Mouse (Mus musculus) megakaryocyte-erythroid progenitor cell, adult 5-6 weeks (primary cell): Measurements from ENCODE around the gene Tmem243. TPM values are rescaled to one million over a fixed set of nuclear protein-coding genes. Genes with fewer than 3 reads are reported as not detected.

Source experiments
- ATAC-seq: replicated peaks from 2 replicates; pipeline ENCODE4 v1.8.0; 2016; ENCODE audit warnings: mild to moderate bottlenecking, inconsistent platforms; ENCODE audit not compliant: severe bottlenecking, poor library complexity, low FRiP score, low TSS enrichment
- total RNA-seq, 2 experiments: library from RNA; stranded (forward) in 1 of 2; stranded (reverse) in 1 of 2; fragments of 200-1000, 215-1000 nt in 1 of 2; fragments of >200 nt in 1 of 2; fragmentation: Nextera tagmentation in 1 of 2; gene quantifications; 2 replicates each; pipeline ENCODE4 v1.2.3; 2014 to 2017

Gene Tmem243
- 4.3 and 6.9 TPM in 2 replicates for total RNA-seq (2014; fragmentation: Nextera tagmentation)
- total RNA-seq (2017) = 2.2 and 11.5 TPM in 2 replicates

DNA sequence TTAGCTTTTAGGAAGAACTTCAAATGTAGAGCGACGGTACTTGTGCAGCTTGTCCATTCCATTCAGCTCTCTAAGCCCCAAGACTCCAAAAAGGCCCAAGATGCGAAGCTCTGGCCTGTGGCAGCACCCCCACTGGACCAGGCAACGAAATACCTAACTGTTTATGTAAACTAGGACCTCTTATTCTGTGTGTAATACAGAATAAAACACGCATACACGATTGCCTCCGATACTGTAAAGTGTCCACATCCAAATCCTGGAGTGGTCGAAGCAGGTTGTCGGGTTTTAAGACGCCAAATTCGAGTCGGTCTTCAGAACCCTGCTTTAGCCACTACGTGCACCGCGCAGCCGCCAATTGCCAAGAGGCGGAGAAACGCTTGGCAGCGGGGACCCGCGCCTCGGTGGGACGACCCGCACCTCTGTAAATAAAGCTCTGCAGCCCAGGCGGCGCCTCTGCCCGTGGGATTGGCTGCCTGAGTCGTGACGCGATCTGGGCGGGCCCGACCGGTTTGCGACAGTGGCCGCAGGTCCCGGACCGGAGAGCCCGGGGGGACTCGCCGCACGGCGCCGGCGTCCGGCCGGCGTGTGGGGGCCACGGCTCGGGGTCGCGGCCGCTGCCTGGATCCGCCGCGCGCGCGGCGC lies at the start of gene Tmem243:
Tmem243 (plus strand) TSS at position 462 of the 642 bp plus-strand sequence.
- peak; percentile 96 for ATAC-seq

DNA sequence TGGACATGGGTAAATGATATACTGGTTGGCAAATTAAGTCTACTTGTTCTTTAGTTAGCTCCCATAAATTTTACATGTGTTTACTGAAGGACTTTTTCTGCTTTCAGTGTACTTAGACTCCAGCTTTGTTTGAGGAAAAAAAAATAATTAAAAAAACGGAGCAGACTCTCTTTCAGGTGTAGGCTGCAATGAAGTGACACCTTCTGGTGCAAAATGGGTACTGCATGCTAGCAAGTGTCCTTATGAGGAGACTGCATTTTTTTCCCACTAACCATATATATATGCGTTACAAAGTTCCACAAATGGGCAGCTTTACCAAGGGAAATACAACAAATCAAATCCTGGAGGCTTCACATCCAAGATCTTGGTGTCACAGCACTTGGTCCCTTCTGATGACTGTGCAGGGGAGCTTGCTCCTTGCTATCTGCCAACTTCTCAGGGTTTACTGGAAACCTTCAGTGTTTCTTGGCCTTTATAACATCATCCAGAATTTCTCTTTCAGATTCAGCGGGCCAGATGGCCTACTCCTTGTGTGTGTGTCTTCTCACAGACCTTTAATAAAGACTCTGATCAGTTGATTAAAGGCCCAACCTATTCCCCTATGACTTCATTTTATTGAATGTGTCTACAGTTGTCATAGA lies 44.3 kb upstream of the Tmem243 start:
- peak; percentile 84 for ATAC-seq

DNA sequence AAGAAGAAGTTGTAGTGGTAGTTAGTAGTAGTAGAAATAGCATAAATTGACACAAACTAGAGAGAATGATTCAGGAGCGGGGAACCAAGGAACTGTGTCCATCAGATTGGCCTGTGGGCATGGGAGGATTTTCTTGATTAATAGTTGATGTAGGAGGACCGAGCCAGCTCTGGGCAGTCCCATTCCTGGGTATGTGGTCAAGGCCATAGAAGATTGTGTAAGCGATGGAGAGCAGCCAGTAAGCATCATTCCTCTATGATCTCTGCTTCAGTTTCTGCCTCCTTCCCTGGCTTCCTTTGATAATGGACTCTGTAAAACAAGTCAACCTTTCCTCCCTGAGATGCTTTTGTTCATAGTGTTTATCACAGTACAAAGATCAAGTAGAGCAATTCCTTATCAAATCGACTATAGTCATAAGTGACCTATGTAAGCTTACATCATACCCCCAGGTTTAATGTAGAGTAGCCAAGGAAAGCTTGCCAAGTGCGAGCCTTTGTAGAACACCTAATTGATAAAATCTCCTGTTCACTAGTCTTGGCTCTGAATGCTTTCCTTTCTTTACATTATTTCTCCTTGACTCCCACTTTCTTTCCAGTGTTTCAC lies 43.1 kb upstream of the Tmem243 start:
- no peak for ATAC-seq

DNA sequence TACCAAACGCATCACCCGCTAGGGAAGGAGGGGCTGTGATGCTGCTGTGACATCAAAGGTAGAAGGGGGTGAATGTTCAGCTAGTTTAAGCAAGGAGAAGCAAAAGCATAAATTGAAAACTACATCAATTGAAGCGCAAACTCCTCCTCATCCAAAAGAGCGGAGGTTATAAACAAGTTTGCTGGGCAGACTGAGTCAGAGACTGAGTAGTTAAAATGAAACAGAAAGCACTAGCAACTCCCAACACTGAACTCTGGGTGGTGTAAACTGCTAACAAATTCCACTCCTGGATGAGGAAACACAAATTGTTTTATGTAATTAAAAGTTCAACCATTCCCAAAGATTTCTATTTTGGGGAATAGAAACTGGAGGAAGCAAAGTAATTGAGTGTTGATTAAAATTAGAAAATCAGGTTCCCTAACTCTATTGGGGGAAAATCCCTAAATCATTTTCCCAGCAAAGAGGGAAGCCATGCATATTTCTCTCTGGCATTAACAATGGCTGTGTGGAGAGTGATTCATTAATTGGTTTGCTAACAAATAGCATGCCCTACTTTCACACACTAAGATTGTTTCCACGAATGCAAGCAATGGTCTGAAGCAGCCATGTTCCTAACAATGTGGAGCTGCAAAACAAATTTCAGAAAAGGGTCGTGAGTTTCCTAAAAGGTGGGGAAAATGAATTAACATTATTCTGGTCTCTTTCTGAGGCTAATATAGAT lies 41.0 kb upstream of the Tmem243 start:
- no peak for ATAC-seq

DNA sequence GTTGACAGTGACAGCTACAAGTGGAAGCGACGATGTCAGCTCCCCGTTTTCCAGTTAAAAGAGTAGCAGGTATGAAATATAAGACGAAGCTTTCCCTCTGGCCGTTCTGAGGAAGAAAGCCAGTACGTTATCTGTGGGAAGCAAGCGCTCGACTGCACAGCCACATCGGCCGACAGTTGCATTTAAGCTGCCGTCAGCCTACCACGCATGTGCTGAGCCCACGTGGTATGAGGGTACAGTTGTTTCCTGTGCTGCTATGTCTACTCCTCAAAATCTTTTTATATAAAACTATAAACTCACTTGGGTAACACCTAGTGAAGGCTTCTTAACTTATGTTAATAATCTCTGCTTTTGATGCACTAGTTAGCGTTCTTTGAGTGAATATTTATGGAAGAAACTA lies 40.2 kb upstream of the Tmem243 start:
- ATAC-seq = peak; percentile 63

DNA sequence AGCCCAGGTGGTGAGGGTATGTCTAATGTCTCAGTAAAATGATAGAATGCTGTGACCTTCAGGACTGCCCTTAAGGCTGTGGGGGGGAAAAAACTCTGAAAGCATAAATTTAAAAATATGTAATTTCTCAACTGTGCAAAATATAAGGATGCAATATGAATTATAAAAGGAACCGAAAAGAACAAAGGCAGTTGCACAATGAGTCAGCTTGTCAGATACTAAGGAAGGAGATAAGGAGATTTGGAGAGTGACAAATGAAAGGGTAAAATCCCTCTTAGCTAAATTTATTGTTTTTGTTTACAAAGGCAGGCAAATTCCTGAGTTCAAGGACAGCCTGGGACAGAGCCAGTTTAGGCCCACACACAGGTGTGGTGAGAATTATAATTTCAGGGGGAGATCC lies 36.3 kb upstream of the Tmem243 start:
- ATAC-seq = no peak

DNA sequence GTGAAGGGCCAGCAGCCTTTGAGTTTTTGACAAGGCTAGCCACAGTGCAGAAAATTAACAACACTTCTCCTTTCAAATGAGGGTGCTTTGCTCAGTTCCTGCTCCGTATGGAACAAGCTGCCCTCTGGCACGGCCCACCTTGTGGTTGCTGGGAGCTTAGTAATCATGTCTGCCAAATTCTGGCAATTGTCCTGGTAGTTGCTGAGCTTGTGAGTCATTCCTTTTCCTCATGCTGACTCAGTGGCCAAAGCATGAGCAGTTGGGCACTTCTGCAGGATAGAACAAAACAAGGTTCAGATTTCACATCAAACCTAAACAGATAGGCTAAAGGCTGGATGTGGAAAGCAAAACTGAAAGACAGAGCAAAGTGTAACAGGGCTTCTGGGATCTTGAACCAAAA lies 31.6 kb upstream of the Tmem243 start:
- no peak for ATAC-seq

DNA sequence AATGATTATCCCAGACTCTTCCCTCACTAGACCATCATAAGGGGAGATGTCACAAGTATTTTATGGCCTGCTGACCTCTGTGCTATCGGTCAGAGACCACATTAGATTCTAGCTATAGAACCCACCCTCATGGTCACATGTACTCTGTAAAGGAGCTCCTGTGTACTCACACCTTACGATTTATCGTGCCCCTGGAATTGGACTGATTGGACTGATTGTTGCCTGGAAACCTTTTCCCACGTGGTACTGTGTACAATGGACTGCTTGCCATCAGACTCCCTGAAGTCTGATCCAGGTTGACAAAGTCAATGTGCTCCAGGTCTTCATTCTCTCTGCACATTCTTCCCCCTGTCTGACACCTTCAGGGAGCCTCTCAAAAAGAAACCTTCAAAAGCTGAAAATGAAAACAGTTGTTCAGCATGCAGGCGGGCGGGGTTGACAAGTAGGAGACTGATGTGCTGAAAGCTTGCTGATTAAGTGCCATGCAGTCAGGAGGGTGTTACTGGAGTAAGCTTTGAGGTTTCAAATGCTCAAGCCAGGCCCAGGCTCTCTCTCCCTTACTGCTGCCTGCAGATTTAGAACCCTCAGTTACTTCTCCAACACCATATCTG lies 30.8 kb upstream of the Tmem243 start:
- ATAC-seq = no peak

DNA sequence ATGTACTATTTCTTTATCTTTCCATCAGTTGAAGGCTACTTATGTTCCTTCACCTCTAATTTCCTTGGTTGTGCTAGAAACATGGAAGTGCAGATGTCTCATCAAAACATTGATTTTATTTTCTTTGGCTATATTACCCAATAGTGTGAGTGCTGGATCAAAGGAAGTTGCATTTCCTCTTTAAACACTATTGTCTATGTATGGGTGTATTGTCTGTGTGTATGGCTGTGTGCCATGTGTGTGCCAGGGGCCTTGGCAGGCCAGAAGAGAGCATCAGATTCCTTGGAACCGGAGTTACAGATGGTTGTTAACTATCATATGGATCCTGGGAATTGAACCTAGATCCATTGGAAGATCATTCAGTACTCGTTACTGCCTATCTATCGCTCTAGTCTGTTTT lies 29.1 kb upstream of the Tmem243 start:
- ATAC-seq = no peak

DNA sequence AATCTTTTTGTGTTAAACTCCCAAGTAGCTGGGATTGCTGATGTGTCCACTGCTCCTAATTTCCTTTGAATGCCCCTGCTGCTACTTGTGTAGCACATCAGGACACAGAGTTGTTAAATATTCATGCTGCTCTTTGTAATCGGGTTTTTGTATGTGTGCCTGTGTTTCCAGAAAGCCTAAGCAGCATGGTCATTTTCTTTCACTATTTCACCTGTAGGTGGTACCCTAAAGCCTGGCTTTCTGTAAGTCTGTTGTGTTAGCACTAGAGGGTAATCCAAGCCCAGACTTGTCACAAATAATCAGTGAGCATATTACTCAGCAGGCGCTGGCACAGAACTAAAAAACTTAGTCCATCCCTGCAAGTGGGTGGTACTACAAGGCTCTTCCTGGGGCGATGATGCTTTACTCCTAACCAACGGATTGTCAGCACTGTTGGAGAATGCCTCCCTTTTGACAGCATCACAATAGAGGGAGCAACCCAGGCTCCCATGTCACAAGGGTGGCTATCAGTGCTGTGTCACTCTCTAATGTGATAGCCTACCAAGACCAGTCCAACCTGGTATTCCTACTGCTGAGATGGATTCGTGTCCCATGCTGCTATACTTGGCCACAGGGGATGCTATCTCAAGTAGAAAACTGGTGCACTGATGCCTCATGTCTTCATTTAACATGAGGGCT lies 27.2 kb upstream of the Tmem243 start:
- ATAC-seq = no peak

DNA sequence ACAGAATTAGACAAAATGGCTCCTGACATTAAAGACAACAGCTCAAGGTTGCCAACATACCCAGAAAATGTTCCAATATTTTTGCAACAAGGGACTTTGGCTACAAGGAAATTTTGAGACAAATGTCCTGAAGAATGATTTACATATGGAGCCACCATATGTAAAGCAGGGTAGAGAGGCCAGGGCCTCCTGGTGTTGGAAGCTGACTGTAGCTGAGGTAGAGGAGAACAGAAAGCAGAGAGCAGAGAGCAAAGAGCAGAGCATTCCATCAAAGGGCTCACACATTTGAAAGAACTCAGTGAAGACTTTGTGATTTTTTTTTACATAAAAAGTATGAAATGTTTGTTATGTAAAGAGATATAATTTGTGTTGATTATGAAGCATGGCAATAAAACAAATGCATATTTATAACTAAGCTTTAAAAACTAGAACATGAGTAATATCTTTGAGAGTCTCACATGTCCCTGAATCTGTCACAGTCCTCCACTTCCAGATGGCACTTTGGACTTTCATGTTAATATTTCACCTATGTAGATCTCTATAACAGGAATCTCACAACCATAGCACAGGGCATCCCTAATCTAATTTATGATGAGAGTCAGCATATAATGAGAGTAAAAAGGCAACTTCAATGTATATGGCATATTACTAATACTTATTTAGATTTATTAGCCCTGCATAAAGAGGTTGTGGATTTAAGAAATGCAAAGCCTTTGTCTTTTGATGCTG lies 20.5 kb upstream of the Tmem243 start:
- ATAC-seq = no peak

DNA sequence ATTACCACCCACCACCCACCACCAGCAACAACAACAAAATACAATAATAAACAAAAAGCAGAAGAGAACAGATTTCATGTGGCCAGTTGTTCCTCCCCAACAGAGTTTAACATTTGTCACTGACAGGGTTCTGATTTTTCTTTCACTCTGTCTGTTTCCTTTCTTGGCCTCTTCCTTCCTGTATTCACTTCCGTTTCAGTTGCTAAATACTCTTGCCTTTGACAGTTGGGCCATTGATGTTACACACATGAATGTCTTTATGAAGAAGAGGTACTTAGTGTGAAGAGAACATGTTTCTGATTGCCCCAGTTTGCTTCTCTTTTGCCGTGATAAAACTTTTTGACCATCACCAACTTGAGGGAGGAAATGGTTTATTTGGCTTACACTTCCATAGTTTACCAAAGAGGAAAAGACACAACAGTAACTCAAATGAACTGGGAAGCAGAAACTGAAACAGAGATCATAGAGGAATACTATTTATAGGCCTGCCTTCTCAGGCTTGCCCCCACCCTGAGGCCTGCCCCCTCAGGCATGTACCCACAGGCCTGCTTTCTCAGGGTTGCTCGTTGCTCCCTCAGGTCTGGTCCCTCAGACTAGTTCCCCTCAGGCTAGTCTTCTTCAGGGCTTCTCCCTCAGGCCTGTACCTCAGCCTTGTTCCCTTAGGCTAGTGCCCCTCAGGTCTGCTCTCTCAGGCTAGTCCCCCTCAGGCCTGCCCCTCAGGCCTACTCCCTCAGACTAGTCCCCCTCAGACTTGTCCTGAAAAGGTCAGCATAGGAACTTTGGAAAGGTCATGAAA lies 13.3 kb upstream of the Tmem243 start:
- ATAC-seq = no peak

DNA sequence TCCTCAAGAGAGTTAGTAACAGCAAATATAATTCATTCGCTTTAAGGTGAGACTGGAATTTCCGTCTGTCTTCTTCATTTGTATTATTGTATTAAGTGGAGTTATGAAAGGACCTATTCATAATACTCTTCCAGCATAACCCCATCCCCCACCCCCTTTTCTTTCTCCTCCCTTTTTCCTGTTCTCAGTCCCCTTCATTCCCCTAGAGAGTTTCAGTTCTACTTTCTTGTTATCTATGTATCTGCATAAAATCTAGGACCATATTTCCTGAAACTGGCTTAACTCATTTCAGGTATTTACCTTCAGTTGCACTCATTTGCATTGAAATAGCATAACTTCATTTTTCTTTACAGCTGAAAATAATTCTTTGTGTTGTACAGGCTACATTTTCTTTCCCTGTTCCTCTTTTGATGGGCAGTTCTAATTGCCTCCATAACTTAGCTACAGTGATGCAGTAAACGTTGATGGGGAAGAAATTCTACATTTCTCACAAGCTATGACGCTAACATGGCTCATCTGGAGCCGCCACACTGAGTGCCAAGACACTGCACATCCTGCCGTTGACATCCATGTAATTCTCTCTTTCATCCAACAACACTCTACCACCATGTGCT lies 9.9 kb upstream of the Tmem243 start:
- ATAC-seq = no peak

DNA sequence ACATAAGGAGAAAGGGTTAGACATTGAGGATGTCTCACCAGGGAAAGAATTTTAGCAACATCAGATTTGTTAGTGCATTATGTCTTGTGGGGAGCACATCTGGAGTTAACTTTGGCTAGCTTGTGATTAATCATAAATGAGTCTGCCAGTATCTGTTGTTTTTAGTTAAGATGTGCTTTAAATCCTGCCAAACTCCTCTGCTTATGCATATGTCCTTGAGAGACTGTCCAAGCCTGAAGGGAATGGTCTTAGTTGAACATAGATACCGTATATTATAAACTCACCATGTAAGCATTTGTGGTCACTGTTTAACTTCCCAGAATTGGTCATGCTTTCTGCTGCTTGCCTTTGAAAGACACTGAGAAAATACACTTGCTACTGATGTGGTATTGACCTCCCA lies 7.8 kb upstream of the Tmem243 start:
- ATAC-seq = no peak

DNA sequence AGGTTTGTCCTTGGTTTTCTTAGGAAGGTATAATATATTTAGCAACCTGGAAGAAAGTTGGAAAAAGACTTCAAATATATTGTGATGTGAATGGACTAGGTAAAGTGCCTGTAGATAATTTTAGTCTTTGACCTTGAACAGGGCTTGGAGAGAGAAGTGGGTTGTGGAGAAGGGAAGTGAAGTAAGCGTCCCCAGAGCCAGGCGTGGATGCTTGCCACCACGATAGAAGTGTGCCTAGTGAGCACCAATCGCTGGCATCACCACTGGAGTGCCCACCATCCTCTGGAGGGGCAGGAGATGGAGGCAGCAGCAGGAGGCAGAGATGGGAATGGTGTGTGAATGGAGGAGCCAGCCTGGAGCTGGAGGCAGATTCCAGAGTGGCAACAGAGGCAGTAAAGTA lies 7.0 kb upstream of the Tmem243 start:
- ATAC-seq = no peak

DNA sequence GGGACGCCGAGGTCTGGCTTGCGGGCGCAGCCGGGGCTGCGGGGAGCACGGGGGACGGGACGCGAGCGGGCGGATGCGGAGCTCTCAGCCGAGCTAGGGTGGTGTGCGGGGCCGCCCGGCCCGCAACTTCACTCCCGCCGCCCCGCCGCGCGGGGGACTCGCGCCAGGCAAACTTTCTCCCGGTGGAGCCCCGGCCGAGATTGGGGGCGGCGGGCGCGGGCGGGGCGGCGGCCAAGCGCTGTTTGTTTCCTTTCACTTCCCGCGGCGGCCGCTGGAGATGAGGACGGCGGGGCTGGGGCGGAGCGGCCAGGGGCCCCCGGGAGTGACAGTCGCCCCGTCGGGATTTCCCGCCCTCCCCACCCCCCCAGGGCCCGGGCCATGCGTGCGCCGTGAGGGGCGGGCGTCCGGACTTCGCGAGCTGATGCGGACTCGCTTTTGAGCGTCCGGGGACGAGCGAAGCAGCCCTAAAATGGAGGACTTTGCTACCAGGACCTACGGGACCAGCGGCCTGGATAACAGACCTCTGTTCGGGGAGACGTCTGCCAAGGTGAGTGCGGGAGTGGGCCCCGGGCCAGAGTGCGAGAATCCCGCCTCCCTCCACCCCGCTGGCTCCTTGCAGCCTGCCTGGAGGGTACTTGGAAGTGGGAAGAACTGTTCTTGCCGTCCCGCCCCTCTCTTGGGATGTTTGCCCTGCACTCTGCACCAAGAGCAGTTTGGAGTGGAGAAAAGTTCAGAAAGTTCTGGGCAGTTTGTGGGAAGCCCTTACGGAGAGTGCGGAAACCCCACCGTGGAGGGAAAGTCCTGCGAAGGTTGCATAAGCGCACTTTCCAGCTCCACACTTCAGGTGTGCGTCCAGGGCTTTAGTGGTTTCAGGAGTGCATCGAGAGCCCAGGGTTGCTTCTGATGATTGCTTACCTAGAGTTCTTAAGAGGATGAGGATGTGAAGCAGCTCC lies 657 bp downstream of the Tmem243 start:
- peak; percentile 46 for ATAC-seq

DNA sequence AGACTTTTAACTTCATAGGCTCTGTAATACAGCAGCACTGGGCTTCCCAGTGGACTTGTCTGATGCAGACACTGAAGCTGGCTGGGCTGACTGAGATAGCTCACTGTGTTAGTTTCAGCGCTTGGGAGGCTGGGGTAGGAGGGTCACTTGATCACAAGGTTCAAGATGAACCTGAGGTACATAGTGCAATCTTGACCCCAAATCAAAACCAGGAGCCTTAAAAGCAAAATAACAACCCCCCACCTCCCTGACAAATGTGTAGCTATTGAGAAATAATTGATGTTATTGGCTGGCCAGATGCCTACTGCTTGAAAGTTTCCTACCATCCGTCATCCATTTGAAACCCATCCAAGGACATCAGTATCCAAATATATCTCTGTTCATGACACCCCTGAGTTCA lies 2.2 kb downstream of the Tmem243 start:
- no peak for ATAC-seq
